Mouse (Mus musculus) forebrain, embryonic 12.5 days (tissue): Measurements from ENCODE around the gene Slc9a9. TPM values are rescaled to one million over a fixed set of nuclear protein-coding genes. Genes with fewer than 3 reads are reported as not detected.

Experiments
- ATAC-seq: fragments of 200-750 bp; cut with Nextera tagmentation; 2 replicates; pipeline ENCODE4 v1.8.0; 2017; ENCODE audit warnings: moderate TSS enrichment; ENCODE audit not compliant: low FRiP score
- H3K27ac ChIP-seq: fragments of 300-500 bp; sonication (generic); 2 replicates; pipeline ENCODE4 v1.5.1; 2016; ENCODE audit warnings: mild to moderate bottlenecking
- H3K27me3 ChIP-seq: fragments of 300-500 bp; sonication (generic); 2 replicates; pipeline ENCODE4 v1.6.1; 2016; ENCODE audit warnings: mild to moderate bottlenecking
- H3K36me3 ChIP-seq: fragments of 300-500 bp; sonication (generic); replicated peaks from 2 replicates; pipeline ENCODE4 v1.6.1; 2016; ENCODE audit warnings: mild to moderate bottlenecking
- H3K4me1 ChIP-seq: fragments of 300-500 bp; sonication (generic); 2 replicates; pipeline ENCODE4 v1.6.1; 2016
- H3K4me2 ChIP-seq: fragments of 300-500 bp; sonication (generic); 2 replicates; pipeline ENCODE4 v1.6.1; 2016; ENCODE audit warnings: mild to moderate bottlenecking, moderate library complexity
- H3K4me3 ChIP-seq: fragments of 300-500 bp; sonication (generic); replicated peaks from 2 replicates; pipeline ENCODE4 v1.5.1; 2016; ENCODE audit warnings: mild to moderate bottlenecking
- H3K9ac ChIP-seq: fragments of 300-500 bp; sonication (generic); 2 replicates; pipeline ENCODE4 v1.6.1; 2016; ENCODE audit warnings: mild to moderate bottlenecking
- H3K9me3 ChIP-seq: fragments of 300-500 bp; sonication (generic); 2 replicates; pipeline ENCODE4 v1.6.1; 2016
- WGBS: fragments of 180-500 bp; shearing (Covaris S2); methylation state at CpG from one replicate; pipeline ENCODE4 v1.1.7; 2016; 5-methylcytosine and 5-hydroxymethylcytosine counted together
- polyA plus RNA-seq: library from polyadenylated mRNA; unstranded; fragments of >200 nt; fragmentation: Nextera tagmentation; extraction: Ambion mirVana; gene quantifications from 2 replicates; pipeline ENCODE4 v1.2.1, GENCODE M21; 2016

Gene Slc9a9
- polyA plus RNA-seq, 1 experiment from 2014 or later, result 2.8 TPM

DNA sequence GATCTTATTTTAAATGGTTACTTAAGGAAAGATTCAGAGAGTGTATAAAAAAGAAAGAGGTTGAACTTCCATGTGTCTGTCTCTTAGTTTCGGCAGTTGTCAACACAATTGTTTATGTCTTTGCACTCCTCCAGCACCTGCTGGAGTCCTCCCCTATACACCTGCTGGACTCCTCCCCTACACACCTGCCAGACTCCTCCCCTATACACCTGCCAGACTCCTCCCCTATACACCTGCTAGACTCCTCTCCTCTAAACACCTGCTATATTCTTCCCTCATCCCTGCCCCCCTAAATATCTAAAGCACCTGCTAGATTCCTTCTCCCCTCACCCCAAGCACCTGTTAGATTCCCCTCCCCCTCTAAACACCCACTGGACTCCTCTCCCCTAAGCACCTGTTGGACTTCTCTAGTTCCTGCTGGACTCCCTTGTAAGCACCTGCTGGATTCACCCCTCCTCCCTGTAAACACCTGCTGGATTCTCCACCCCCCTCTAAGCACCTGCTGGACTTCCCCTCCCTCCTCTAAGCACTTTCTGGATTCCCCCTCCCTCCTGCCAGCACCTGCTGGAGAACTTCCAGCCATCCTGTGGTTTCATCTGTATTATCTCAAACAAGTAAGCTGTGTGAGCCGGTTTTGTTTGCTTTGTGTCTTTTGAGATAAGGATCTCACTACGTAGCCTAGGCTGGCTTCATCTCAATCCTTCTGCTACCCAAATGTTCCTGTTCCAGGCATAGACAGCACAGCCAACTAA is 10.1 kb upstream of the Slc9a9 start:
- no peaks in the 10 kb centered on the region for H3K27me3 ChIP-seq
- H3K9ac ChIP-seq, result no peak overlapping the region
- no peak overlapping the region for H3K4me3 ChIP-seq
- no peak for ATAC-seq
- no peak overlapping the region for H3K4me2 ChIP-seq
- WGBS, result 75% methylated on average over 3 of the region's 3 CpGs
- no peaks in the 10 kb centered on the region for H3K36me3 ChIP-seq
- H3K9me3 ChIP-seq, result no peaks in the 10 kb centered on the region
- peaks cover 7% of the 10 kb centered on the region for H3K4me1 ChIP-seq
- H3K27ac ChIP-seq, result no peak overlapping the region

DNA sequence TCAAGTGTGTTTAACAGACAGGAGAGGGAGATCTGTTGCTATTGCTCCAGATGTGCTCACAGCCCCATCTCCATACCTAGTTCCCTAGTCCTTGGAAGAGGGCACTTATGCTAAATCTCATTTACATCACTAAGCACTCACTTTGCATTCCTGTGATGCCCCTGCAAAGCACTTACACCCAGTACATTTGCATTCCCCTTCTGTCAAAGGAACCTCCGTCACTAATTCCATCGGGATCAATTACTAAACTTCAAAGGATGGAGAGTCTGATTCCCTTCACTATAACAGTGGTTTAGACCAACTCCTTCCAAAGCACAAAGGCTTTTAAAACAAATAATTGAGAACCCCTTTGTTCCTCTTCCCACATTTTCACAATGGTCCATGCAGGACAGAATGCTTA is 7.9 kb upstream of the Slc9a9 start:
- Histone ChIP-seq H3K36me3 (no peaks in the 10 kb centered on the region), H3K4me1 (peaks cover 7% of the 10 kb centered on the region), H3K27ac (no peak overlapping the region), H3K9me3 (no peaks in the 10 kb centered on the region), H3K4me2 (no peak overlapping the region), H3K9ac (no peak overlapping the region), H3K27me3 (no peaks in the 10 kb centered on the region), H3K4me3 (no peak overlapping the region)
- WGBS, result 1% methylated on average over 2 of the region's 2 CpGs
- ATAC-seq, result peak; percentile 25; the same call in 1 of the 2 replicates

DNA sequence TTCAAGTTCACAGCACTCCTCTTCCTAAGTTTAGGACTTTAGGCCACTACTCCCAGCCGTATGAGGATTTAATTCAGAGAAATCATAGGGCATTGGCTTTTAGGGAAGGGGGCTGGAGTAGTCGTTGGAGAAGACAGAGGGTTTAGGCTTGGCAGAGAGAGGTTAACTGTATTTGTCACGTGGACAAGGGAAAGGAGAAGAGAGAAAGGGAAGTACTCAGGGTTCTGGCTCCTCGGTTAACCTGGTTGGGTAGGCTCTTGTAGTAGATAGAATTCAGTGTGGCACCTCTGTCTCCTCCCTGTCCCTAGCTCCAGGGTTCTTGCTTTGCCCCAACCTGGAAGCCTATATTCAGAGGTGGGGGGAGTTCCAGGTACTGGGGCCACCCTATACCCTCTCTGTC is 4.5 kb upstream of the Slc9a9 start:
- Histone ChIP-seq H3K9me3 (no peaks in the 10 kb centered on the region), H3K4me3 (no peak overlapping the region)

DNA sequence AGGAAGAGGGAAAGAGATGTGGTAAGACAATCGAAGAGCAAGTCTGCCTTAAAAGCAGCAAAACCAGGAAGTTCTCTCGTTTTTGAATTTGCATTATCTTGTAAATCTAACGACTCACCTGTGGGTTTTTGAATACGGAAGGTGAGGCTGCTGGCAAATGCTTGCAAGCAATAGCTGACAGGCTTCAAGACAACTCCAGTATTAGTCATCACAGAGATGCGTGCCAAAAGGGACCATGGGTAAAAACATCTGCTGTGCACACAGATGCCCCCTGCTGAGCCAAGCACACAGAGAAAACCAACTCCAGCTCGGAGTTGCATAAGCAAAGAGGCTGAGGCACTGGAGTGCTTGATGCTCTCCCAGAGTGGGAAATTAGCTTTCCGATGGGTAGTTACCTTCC is 1.1 kb upstream of the Slc9a9 start:
- no peak overlapping the region for H3K4me2 ChIP-seq
- peaks cover 10% of the 10 kb centered on the region for H3K4me1 ChIP-seq
- ATAC-seq, result no peak
- H3K27ac ChIP-seq, result no peak overlapping the region
- H3K9ac ChIP-seq, result no peak overlapping the region
- no peaks in the 10 kb centered on the region for H3K9me3 ChIP-seq
- H3K27me3 ChIP-seq, result peaks cover 5% of the 10 kb centered on the region; the same call in 1 of the 2 replicates
- H3K4me3 ChIP-seq, result no peak overlapping the region
- 57% methylated on average over 7 of the region's 7 CpGs for WGBS
- H3K36me3 ChIP-seq, result no peaks in the 10 kb centered on the region

More for the DNA sequence above, 4.5 kb upstream of the Slc9a9 start:
- Histone ChIP-seq H3K4me1 (peaks cover 15% of the 10 kb centered on the region), H3K9ac (no peak overlapping the region), H3K36me3 (no peaks in the 10 kb centered on the region), H3K27ac (no peak overlapping the region), H3K27me3 (peaks cover 5% of the 10 kb centered on the region; the same call in 1 of the 2 replicates), H3K4me2 (no peak overlapping the region)
- 84% methylated on average over 4 of the region's 4 CpGs for WGBS
- ATAC-seq, result no peak

DNA sequence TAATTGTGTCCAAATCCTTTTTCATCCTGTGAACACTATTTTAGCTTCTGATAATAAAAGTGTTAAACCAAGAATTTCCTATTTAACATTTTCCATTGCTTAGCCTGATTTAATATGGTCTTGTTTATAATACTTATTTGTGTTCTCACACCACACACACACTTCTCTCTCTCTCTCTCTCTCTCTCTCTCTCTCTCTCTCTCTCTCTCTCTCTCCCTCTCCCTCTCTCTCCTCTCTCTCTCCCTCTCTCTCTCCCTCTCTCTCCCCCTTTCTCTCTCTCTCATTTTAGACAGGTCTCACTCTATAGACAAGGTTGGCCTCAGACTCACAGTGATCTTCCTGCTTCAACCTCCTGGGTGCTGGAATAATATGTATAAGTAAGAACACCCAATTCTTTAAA is 995 bp downstream of the Slc9a9 start:
- no peaks in the 10 kb centered on the region for H3K9me3 ChIP-seq
- H3K27ac ChIP-seq, result peak overlapping the region; percentile 46; the same call in 1 of the 2 replicates
- peak overlapping the region; percentile 79 for H3K4me2 ChIP-seq
- no peak for ATAC-seq
- H3K36me3 ChIP-seq, result no peaks in the 10 kb centered on the region
- H3K9ac ChIP-seq, result no peak overlapping the region
- H3K27me3 ChIP-seq, result peaks cover 5% of the 10 kb centered on the region; the same call in 1 of the 2 replicates
- H3K4me3 ChIP-seq, result peak overlapping the region; percentile 44
- peaks cover 10% of the 10 kb centered on the region for H3K4me1 ChIP-seq

DNA sequence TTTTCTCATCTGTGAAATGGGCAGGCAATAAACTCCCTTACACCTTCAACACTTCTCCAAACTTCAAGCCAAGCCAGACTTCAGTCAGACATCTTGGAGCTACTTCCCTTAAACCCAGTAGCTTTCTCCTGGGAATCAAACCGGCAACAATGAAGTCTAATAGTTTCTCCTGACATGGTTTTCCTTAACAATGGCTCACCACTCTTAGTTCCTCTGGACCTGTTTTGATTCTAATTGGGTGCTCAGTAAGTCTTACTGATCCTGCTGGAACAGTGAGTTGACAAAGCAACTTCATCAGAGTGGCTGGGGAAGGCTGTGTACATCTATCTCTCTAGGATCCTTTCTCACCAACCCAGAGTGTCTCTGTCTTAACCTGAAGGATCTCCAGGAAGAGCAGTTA is 5.0 kb downstream of the Slc9a9 start:
- H3K4me3 ChIP-seq, result no peak overlapping the region
- H3K36me3 ChIP-seq, result no peaks in the 10 kb centered on the region
- H3K27ac ChIP-seq, result no peak overlapping the region
- no peak overlapping the region for H3K9ac ChIP-seq
- 94% methylated on average over 1 of the region's 1 CpGs for WGBS
- H3K4me2 ChIP-seq, result no peak overlapping the region
- ATAC-seq, result no peak
- H3K9me3 ChIP-seq, result no peaks in the 10 kb centered on the region
- H3K27me3 ChIP-seq, result no peaks in the 10 kb centered on the region
- peaks cover 5% of the 10 kb centered on the region for H3K4me1 ChIP-seq

DNA sequence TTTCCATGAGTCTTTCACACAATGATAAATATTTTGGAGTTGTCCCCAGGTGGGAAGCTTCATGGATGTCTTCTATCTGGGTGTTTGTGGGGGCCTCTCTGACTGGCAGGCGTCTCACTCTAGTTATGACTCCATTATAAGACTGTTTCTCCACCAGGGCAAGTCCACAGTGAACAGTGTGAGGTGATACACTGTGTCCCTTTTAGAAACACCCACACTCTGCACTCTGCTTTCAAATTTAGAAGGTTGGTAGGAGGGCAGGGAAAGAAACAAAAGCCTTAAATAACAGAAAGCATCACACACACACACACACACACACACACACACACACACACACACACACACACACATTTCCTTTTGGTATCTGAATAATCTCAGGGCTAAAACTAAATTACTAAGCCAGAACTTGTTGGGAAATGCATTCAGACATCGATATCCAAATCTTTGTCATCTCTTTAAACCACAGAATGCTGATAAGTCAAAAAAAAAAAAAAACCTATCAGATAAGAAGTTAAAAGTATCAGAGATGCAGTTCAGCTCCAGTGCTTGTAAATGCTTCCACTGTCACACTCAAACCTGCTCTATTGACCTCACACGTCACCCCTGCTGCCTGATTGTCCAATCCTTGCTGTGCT is 8.4 kb downstream of the Slc9a9 start:
- Histone ChIP-seq H3K4me3 (no peak overlapping the region), H3K27me3 (no peaks in the 10 kb centered on the region), H3K27ac (no peak overlapping the region), H3K36me3 (no peaks in the 10 kb centered on the region), H3K9me3 (no peaks in the 10 kb centered on the region), H3K4me2 (no peak overlapping the region), H3K4me1 (no peaks in the 10 kb centered on the region), H3K9ac (no peak overlapping the region)
- WGBS, result 76% methylated on average over 3 of the region's 3 CpGs
- ATAC-seq, result no peak

DNA sequence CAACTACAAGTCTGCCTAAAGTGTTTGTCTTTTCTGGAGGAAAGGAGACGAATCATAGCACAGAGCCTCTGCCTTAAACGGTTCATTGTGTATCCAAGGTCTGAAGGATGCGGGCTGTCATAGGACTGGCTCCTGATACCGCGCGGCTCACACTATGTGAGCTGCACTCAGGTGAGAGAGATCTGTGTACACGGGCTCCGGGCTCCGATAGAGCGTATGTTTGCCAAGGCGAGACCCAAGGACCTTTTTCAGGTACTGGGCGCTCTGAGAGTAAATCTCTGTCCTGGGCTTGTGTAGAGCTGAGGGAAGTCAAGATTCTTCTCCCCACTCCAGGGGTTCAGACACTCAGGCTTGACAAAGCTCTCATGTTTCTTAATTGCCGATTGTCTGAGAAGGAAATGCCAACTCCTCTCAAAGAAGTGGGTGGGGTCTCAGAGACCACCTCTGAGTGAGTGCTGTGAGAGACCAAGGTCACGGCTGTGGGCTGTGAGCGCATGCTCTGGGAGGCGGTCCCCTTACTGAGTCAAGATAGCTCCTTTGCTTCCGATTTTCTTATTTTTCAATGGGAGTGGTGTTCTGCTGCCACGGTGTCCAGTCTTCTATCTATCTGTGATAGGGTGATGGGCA is 10.9 kb downstream of the Slc9a9 start:
- no peaks in the 10 kb centered on the region for H3K9me3 ChIP-seq
- H3K4me1 ChIP-seq, result no peaks in the 10 kb centered on the region
- no peak overlapping the region for H3K27ac ChIP-seq
- WGBS, result 89% methylated on average over 18 of the region's 18 CpGs
- no peak overlapping the region for H3K9ac ChIP-seq
- no peak overlapping the region for H3K4me3 ChIP-seq
- H3K4me2 ChIP-seq, result no peak overlapping the region
- H3K36me3 ChIP-seq, result no peaks in the 10 kb centered on the region
- no peaks in the 10 kb centered on the region for H3K27me3 ChIP-seq
- no peak for ATAC-seq

DNA sequence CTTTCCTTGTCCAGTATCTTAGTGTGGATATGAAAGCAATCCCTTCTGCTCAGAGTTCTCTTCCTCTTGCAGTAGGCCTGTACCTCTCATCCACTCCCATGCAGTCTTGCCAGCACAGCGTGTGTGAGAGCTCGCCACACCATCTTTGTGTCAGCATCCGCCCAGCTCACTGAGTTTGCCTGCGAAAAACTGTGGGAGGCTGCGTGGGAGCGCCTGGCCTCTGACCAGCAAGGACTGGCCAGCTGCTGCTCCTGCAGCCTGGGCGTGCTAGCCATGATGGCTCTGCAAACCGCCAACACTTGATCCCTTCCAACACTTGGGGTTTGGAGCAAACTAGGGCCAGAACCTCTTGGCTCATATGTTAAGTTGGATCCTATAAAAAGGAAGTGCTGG is 11.4 kb downstream of the Slc9a9 start:
- H3K36me3 ChIP-seq, result no peaks in the 10 kb centered on the region
- H3K4me1 ChIP-seq, result no peaks in the 10 kb centered on the region
- no peak overlapping the region for H3K9ac ChIP-seq
- no peak overlapping the region for H3K27ac ChIP-seq
- H3K27me3 ChIP-seq, result no peaks in the 10 kb centered on the region
- 89% methylated on average over 8 of the region's 8 CpGs for WGBS
- no peaks in the 10 kb centered on the region for H3K9me3 ChIP-seq
- no peak overlapping the region for H3K4me2 ChIP-seq
- no peak for ATAC-seq
- H3K4me3 ChIP-seq, result no peak overlapping the region

DNA sequence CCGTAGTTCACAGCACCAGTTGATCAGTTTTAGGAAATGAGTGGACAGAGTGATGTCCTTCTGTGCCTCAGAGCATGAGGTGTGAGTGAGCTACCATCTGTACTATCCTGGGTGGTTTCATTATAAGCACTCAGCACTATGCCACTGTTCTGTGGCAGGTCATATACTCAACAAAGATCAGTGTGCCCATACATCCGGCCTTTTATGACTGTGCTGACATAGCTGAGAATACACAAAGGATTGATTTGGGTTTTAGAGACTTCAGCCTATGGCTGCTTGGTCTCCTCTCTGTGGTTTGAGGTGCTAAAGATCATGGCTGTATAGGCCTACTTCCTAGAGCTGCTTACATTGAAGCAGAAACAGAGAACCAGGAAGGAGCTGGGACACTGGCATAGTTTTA is 12.6 kb downstream of the Slc9a9 start:
- WGBS, result 85% methylated on average over 2 of the region's 2 CpGs
- Histone ChIP-seq H3K4me2 (no peak overlapping the region), H3K27ac (no peak overlapping the region)

DNA sequence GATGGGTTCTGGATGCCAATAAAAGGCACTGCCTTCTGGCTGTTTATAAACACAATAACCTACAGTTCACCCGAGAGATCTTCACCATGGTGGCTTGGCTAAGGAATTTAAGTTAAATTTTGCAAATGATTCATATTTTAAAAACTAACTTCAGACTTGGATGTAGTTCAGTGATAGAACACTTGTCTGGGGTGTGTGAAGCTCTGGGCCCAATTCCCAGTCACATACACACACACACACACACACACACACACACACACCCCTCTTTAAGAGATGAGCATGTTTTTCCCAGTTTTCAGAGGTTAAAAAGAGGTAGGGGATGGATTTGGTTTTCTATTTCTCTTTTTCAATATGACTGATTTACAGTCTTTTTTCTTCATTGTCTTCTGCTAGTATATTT is 15.9 kb downstream of the Slc9a9 start:
- Histone ChIP-seq H3K4me2 (no peak overlapping the region), H3K36me3 (no peaks in the 10 kb centered on the region), H3K27ac (no peak overlapping the region), H3K27me3 (no peaks in the 10 kb centered on the region), H3K4me3 (no peak overlapping the region), H3K9ac (no peak overlapping the region), H3K4me1 (no peaks in the 10 kb centered on the region), H3K9me3 (no peaks in the 10 kb centered on the region)
- no peak for ATAC-seq
- whole genome bisulfite sequencing, result 89% methylated on average over 1 of the region's 1 CpGs

More for the DNA sequence above, 12.6 kb downstream of the Slc9a9 start:
- H3K9me3 ChIP-seq, result no peaks in the 10 kb centered on the region
- no peaks in the 10 kb centered on the region for H3K36me3 ChIP-seq
- ATAC-seq, result no peak
- H3K4me1 ChIP-seq, result no peaks in the 10 kb centered on the region
- no peak overlapping the region for H3K9ac ChIP-seq
- H3K27me3 ChIP-seq, result no peaks in the 10 kb centered on the region
- H3K4me3 ChIP-seq, result no peak overlapping the region

DNA sequence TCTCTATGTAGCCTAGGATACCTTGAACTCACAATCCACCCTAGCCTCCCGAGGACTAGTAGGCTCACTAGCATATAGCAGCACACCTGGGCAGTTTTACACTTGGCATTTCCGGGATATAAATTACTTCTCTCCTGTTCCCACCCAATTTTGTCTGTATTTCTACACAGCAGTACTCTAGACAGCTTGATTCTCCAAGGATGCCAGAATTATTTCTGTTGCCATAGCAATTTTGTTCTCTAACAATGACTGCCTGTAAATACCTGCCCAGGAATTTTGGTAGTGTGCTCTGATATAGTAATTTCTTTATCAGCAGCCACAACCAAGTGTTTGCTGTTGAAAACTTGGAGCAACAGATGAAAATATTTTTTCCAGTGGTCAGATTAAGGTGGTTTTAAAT is 16.7 kb downstream of the Slc9a9 start:
- 87% methylated on average over 2 of the region's 2 CpGs for WGBS
- no peak overlapping the region for H3K4me3 ChIP-seq
- no peaks in the 10 kb centered on the region for H3K9me3 ChIP-seq
- H3K36me3 ChIP-seq, result no peaks in the 10 kb centered on the region
- H3K4me2 ChIP-seq, result no peak overlapping the region
- no peaks in the 10 kb centered on the region for H3K27me3 ChIP-seq
- H3K27ac ChIP-seq, result no peak overlapping the region
- H3K9ac ChIP-seq, result no peak overlapping the region
- 0 out of 2 replicates have a peak, but pooled peaks cover 2% of the 10 kb centered on the region for H3K4me1 ChIP-seq
- ATAC-seq, result no peak
